Mouse (Mus musculus): ENCODE measurements around the gene Naa16.
"Not testable (repeated sequence)": the region's sequence is repeated elsewhere in the genome, so short reads cannot be mapped to it uniquely, and the experiment has no call there.

Gene Naa16

GRCm38 (mm10) chr14:79390265-79390926 is at the start of gene Naa16:
Gene Naa16, minus strand, starts transcription at chr14:79390778.
- peak; percentile 92 for DNase-seq (ENCODE audit: low spot score)

- no peak for DNase-seq (ENCODE audit: low spot score)
Measured at GRCm38 (mm10) chr14:79434068-79434467, 43.5 kb upstream of the Naa16 start.

- DNase-seq (ENCODE audit: low spot score) = not testable (repeated sequence)
Measured at GRCm38 (mm10) chr14:79426730-79427365, 36.3 kb upstream of the Naa16 start.

- peak; percentile 97 for DNase-seq (ENCODE audit: low spot score)
Measured at GRCm38 (mm10) chr14:79425979-79426729, 35.6 kb upstream of the Naa16 start, which contains the start of gene Kbtbd7. Gene Kbtbd7, plus strand, starts transcription at chr14:79426511.

GRCm38 (mm10) chr14:79420083-79420685 is 29.6 kb upstream of the Naa16 start:
- DNase-seq (ENCODE audit: low spot score) = no peak

GRCm38 (mm10) chr14:79413121-79413520 is 22.5 kb upstream of the Naa16 start:
- no peak for DNase-seq (ENCODE audit: low spot score)

- DNase-seq (ENCODE audit: low spot score) = no peak
Measured at GRCm38 (mm10) chr14:79410662-79411061, 20.1 kb upstream of the Naa16 start.

GRCm38 (mm10) chr14:79409278-79409830 is 18.8 kb upstream of the Naa16 start:
- no peak for DNase-seq (ENCODE audit: low spot score)

- DNase-seq (ENCODE audit: low spot score) = no peak
Measured at GRCm38 (mm10) chr14:79407641-79408040, 17.1 kb upstream of the Naa16 start.

- DNase-seq (ENCODE audit: low spot score) = peak; percentile 73
Measured at GRCm38 (mm10) chr14:79397321-79398122, 6.9 kb upstream of the Naa16 start, which contains the start of gene Mtrf1. Gene Mtrf1, plus strand, starts transcription at chr14:79397772.

- DNase-seq (ENCODE audit: low spot score) = peak; percentile 53
Measured at GRCm38 (mm10) chr14:79394564-79394963, 4.0 kb upstream of the Naa16 start.

- peak; percentile 19 for DNase-seq (ENCODE audit: low spot score)
Measured at GRCm38 (mm10) chr14:79393289-79393688, 2.7 kb upstream of the Naa16 start.

- DNase-seq (ENCODE audit: low spot score) = no peak
Measured at GRCm38 (mm10) chr14:79389438-79390264, 927 bp downstream of the Naa16 start.

- DNase-seq (ENCODE audit: low spot score) = no peak
Measured at GRCm38 (mm10) chr14:79388304-79388703, 2.3 kb downstream of the Naa16 start.

GRCm38 (mm10) chr14:79383120-79383519 is 7.5 kb downstream of the Naa16 start:
- DNase-seq (ENCODE audit: low spot score) = no peak

GRCm38 (mm10) chr14:79377041-79377440 is 13.5 kb downstream of the Naa16 start:
- DNase-seq (ENCODE audit: low spot score) = no peak

GRCm38 (mm10) chr14:79358055-79358454 is 32.5 kb downstream of the Naa16 start:
- no peak for DNase-seq (ENCODE audit: low spot score)

GRCm38 (mm10) chr14:79346384-79346783 is 44.2 kb downstream of the Naa16 start:
- no peak for DNase-seq (ENCODE audit: low spot score)

- DNase-seq (ENCODE audit: low spot score) = no peak
Measured at GRCm38 (mm10) chr14:79335613-79336012, 55.0 kb downstream of the Naa16 start.

GRCm38 (mm10) chr14:79331936-79332335 is 58.6 kb downstream of the Naa16 start:
- no peak for DNase-seq (ENCODE audit: low spot score)
